Mouse (Mus musculus): ENCODE results near the gene Cftr. TPM values are rescaled to one million over a fixed set of nuclear protein-coding genes. Genes with fewer than 3 reads are reported as not detected.
A peak's percentile ranks its signal among the peaks of the same experiment; 100 is the strongest.

The Cftr gene
- polyA plus RNA-seq, 1 experiment = not detected

- Histone ChIP-seq H3K36me3 (ENCODE audit: control insufficient read depth, insufficient read depth) (no peaks in the 10 kb centered on the region), H3ac (ENCODE audit: control insufficient read depth, insufficient read length) (no peak overlapping the region), H3K4me3 (no peak overlapping the region), H3K27me3 (ENCODE audit: control insufficient read depth, insufficient read depth, insufficient read length) (no peaks in the 10 kb centered on the region), H3K4me2 (ENCODE audit: low read depth) (no peak overlapping the region), H3K79me2 (ENCODE audit: control insufficient read depth, insufficient read depth) (no peaks in the 10 kb centered on the region)
- TF ChIP-seq POLR2A (IDR thresholded peaks at IDR 0.05; ENCODE audit: insufficient read length, low read depth) = no peak
- no peak for TF ChIP-seq REST (IDR thresholded peaks at IDR 0.05; ENCODE audit: insufficient read depth, insufficient read length)
- TF ChIP-seq SRF (IDR thresholded peaks at IDR 0.05; ENCODE audit: control insufficient read depth, insufficient read length, low read depth) = no peak
- TF ChIP-seq TCF12 (IDR thresholded peaks at IDR 0.05; ENCODE audit: insufficient read depth, poor library complexity, severe bottlenecking) = no peak
- TF ChIP-seq POLR2AphosphoS2 (IDR thresholded peaks at IDR 0.05; ENCODE audit: insufficient read length, low read depth) = no peak
- no peak for TF ChIP-seq MYOG (IDR thresholded peaks at IDR 0.05; ENCODE audit: control insufficient read depth in 1 of 3, insufficient read depth in 1 of 3, insufficient read length in 2 of 3, low read depth in 2 of 3)
- no peak for TF ChIP-seq MAX (IDR thresholded peaks at IDR 0.05; ENCODE audit: low read depth)
- no peak for TF ChIP-seq TCF3 (IDR thresholded peaks at IDR 0.05; ENCODE audit: insufficient read length, low read depth)
- TF ChIP-seq CEBPB (IDR thresholded peaks at IDR 0.05; ENCODE audit: insufficient read depth, poor library complexity, severe bottlenecking) = no peak
- TF ChIP-seq E2F4 (IDR thresholded peaks at IDR 0.05; ENCODE audit: insufficient read depth) = no peak
Measured at GRCm38 (mm10) chr6:18360154-18360553, 189.7 kb downstream of the Cftr start.

- H3K36me3 ChIP-seq (ENCODE audit: control insufficient read depth, insufficient read depth) = no peaks in the 10 kb centered on the region
- H3ac ChIP-seq (ENCODE audit: control insufficient read depth, insufficient read length) = no peak overlapping the region
- H3K4me3 ChIP-seq = no peak overlapping the region
- H3K4me2 ChIP-seq (ENCODE audit: low read depth) = no peak overlapping the region
- H3K27me3 ChIP-seq (ENCODE audit: control insufficient read depth, insufficient read depth, insufficient read length) = no peaks in the 10 kb centered on the region
- TF ChIP-seq POLR2AphosphoS2 (IDR thresholded peaks at IDR 0.05; ENCODE audit: insufficient read length, low read depth) (no peak), TCF3 (IDR thresholded peaks at IDR 0.05; ENCODE audit: insufficient read length, low read depth) (no peak), CEBPB (IDR thresholded peaks at IDR 0.05; ENCODE audit: insufficient read depth, poor library complexity, severe bottlenecking) (no peak), TCF12 (IDR thresholded peaks at IDR 0.05; ENCODE audit: insufficient read depth, poor library complexity, severe bottlenecking) (no peak), POLR2A (IDR thresholded peaks at IDR 0.05; ENCODE audit: insufficient read length, low read depth) (no peak), E2F4 (IDR thresholded peaks at IDR 0.05; ENCODE audit: insufficient read depth) (no peak), MAX (IDR thresholded peaks at IDR 0.05; ENCODE audit: low read depth) (no peak), REST (IDR thresholded peaks at IDR 0.05; ENCODE audit: insufficient read depth, insufficient read length) (no peak), SRF (IDR thresholded peaks at IDR 0.05; ENCODE audit: control insufficient read depth, insufficient read length, low read depth) (no peak), MYOG (IDR thresholded peaks at IDR 0.05; ENCODE audit: control insufficient read depth in 1 of 3, insufficient read depth in 1 of 3, insufficient read length in 2 of 3, low read depth in 2 of 3) (no peak), USF1 (IDR thresholded peaks at IDR 0.05; ENCODE audit: low read depth) (no peak), MYOD1 (IDR thresholded peaks at IDR 0.05; ENCODE audit: control insufficient read depth in 1 of 3, insufficient read length in 2 of 3, low read depth in 2 of 3) (no peak)
- H3K79me2 ChIP-seq (ENCODE audit: control insufficient read depth, insufficient read depth) = no peaks in the 10 kb centered on the region
Measured at GRCm38 (mm10) chr6:18360955-18361354, 190.5 kb downstream of the Cftr start.

GRCm38 (mm10) chr6:18362232-18362631 is 191.7 kb downstream of the Cftr start:
- Histone ChIP-seq H3K36me3 (ENCODE audit: control insufficient read depth, insufficient read depth) (no peaks in the 10 kb centered on the region), H3K4me2 (ENCODE audit: low read depth) (no peak overlapping the region)
- no peak for TF ChIP-seq POLR2A (IDR thresholded peaks at IDR 0.05; ENCODE audit: insufficient read length, low read depth)
- TF ChIP-seq E2F4 (IDR thresholded peaks at IDR 0.05; ENCODE audit: insufficient read depth) = no peak
- no peak for TF ChIP-seq TCF3 (IDR thresholded peaks at IDR 0.05; ENCODE audit: insufficient read length, low read depth)
- no peak for TF ChIP-seq TCF12 (IDR thresholded peaks at IDR 0.05; ENCODE audit: insufficient read depth, poor library complexity, severe bottlenecking)
- no peak for TF ChIP-seq MYOG (IDR thresholded peaks at IDR 0.05; ENCODE audit: control insufficient read depth in 1 of 3, insufficient read depth in 1 of 3, insufficient read length in 2 of 3, low read depth in 2 of 3)
- TF ChIP-seq REST (IDR thresholded peaks at IDR 0.05; ENCODE audit: insufficient read depth, insufficient read length) = no peak
- no peak for TF ChIP-seq POLR2AphosphoS2 (IDR thresholded peaks at IDR 0.05; ENCODE audit: insufficient read length, low read depth)
- TF ChIP-seq SRF (IDR thresholded peaks at IDR 0.05; ENCODE audit: control insufficient read depth, insufficient read length, low read depth) = no peak
- no peak for TF ChIP-seq CEBPB (IDR thresholded peaks at IDR 0.05; ENCODE audit: insufficient read depth, poor library complexity, severe bottlenecking)
- TF ChIP-seq USF1 (IDR thresholded peaks at IDR 0.05; ENCODE audit: low read depth) = no peak
- no peak for TF ChIP-seq MYOD1 (IDR thresholded peaks at IDR 0.05; ENCODE audit: control insufficient read depth in 1 of 3, insufficient read length in 2 of 3, low read depth in 2 of 3)
- TF ChIP-seq MAX (IDR thresholded peaks at IDR 0.05; ENCODE audit: low read depth) = no peak

GRCm38 (mm10) chr6:18369054-18369453 is 198.6 kb downstream of the Cftr start:
- no peaks in the 10 kb centered on the region for H3K27me3 ChIP-seq (ENCODE audit: control insufficient read depth, insufficient read depth, insufficient read length)
- no peak overlapping the region for H3ac ChIP-seq (ENCODE audit: control insufficient read depth, insufficient read length)
- no peaks in the 10 kb centered on the region for H3K79me2 ChIP-seq (ENCODE audit: control insufficient read depth, insufficient read depth)
- H3K36me3 ChIP-seq (ENCODE audit: control insufficient read depth, insufficient read depth) = no peaks in the 10 kb centered on the region
- H3K4me2 ChIP-seq (ENCODE audit: low read depth) = no peak overlapping the region
- TF ChIP-seq POLR2AphosphoS2 (IDR thresholded peaks at IDR 0.05; ENCODE audit: insufficient read length, low read depth) (no peak), CEBPB (IDR thresholded peaks at IDR 0.05; ENCODE audit: insufficient read depth, poor library complexity, severe bottlenecking) (no peak), USF1 (IDR thresholded peaks at IDR 0.05; ENCODE audit: low read depth) (no peak), REST (IDR thresholded peaks at IDR 0.05; ENCODE audit: insufficient read depth, insufficient read length) (no peak), POLR2A (IDR thresholded peaks at IDR 0.05; ENCODE audit: insufficient read length, low read depth) (no peak), MYOD1 (IDR thresholded peaks at IDR 0.05; ENCODE audit: control insufficient read depth in 1 of 3, insufficient read length in 2 of 3, low read depth in 2 of 3) (no peak)
- no peak overlapping the region for H3K4me3 ChIP-seq

More at GRCm38 (mm10) chr6:18362232-18362631, 191.7 kb downstream of the Cftr start:
- Histone ChIP-seq H3K79me2 (ENCODE audit: control insufficient read depth, insufficient read depth) (no peaks in the 10 kb centered on the region), H3K27me3 (ENCODE audit: control insufficient read depth, insufficient read depth, insufficient read length) (no peaks in the 10 kb centered on the region), H3K4me3 (no peak overlapping the region), H3ac (ENCODE audit: control insufficient read depth, insufficient read length) (no peak overlapping the region)

GRCm38 (mm10) chr6:18369723-18370122 is 199.2 kb downstream of the Cftr start:
- H3ac ChIP-seq (ENCODE audit: control insufficient read depth, insufficient read length) = no peak overlapping the region
- no peaks in the 10 kb centered on the region for H3K27me3 ChIP-seq (ENCODE audit: control insufficient read depth, insufficient read depth, insufficient read length)
- H3K4me2 ChIP-seq (ENCODE audit: low read depth) = no peak overlapping the region
- TF ChIP-seq E2F4 (IDR thresholded peaks at IDR 0.05; ENCODE audit: insufficient read depth) = no peak
- 0 out of 2 replicates have a peak, but pooled peaks have one; percentile 29 for TF ChIP-seq CEBPB (IDR thresholded peaks at IDR 0.05; ENCODE audit: insufficient read depth, poor library complexity, severe bottlenecking)
- no peaks in the 10 kb centered on the region for H3K36me3 ChIP-seq (ENCODE audit: control insufficient read depth, insufficient read depth)
- no peaks in the 10 kb centered on the region for H3K79me2 ChIP-seq (ENCODE audit: control insufficient read depth, insufficient read depth)
- H3K4me3 ChIP-seq = no peak overlapping the region

Other genes starting within 250 kb of the Cftr start
- not detected for gene Wnt2, start 140.1 kb upstream of the Cftr start, polyA plus RNA-seq (2012; fragmentation: generic; extraction: Trizol)
- not detected for gene Asz1, start 61.6 kb upstream of the Cftr start, polyA plus RNA-seq (2012; fragmentation: generic; extraction: Trizol)

Measured in myocyte (in vitro differentiated cells).